Mouse (Mus musculus) midbrain, embryonic 14.5 days (tissue): ENCODE results near the gene Foxb1. TPM values are rescaled to one million over a fixed set of nuclear protein-coding genes. Genes with fewer than 3 reads are reported as not detected.

Experiments used
- ATAC-seq: fragments of 200-750 bp; cut with Nextera tagmentation; 2 replicates; pipeline ENCODE4 v1.8.0; 2017; ENCODE audit warnings: moderate number of reproducible peaks, moderate library complexity; ENCODE audit not compliant: low FRiP score, low TSS enrichment
- DNase-seq: peaks from one replicate; pipeline ENCODE4 v3.0.0-alpha.2; 2015
- H3K27ac ChIP-seq: fragments of 300-500 bp; sonication (generic); replicated peaks from 2 replicates; pipeline ENCODE4 v1.5.1; 2014; ENCODE audit warnings: mild to moderate bottlenecking, low read depth, low read length, moderate library complexity
- H3K27me3 ChIP-seq: fragments of 300-500 bp; sonication (generic); 2 replicates; pipeline ENCODE4 v1.6.1; 2014; ENCODE audit warnings: low read length, control low read depth, mixed read lengths; ENCODE audit not compliant: control insufficient read depth, insufficient read depth
- H3K36me3 ChIP-seq: fragments of 300-500 bp; sonication (generic); 2 replicates; pipeline ENCODE4 v1.6.1; 2014; ENCODE audit warnings: low read length, control low read depth; ENCODE audit not compliant: control insufficient read depth, insufficient read depth
- H3K4me1 ChIP-seq: fragments of 300-500 bp; sonication (generic); 2 replicates; pipeline ENCODE4 v1.6.1; 2014; ENCODE audit warnings: mild to moderate bottlenecking, antibody characterized with exemption, low read length, control low read depth; ENCODE audit not compliant: control insufficient read depth, insufficient read depth
- H3K4me2 ChIP-seq: fragments of 300-500 bp; sonication (generic); 2 replicates; pipeline ENCODE4 v1.6.1; 2014; ENCODE audit warnings: mild to moderate bottlenecking, low read length, moderate library complexity
- H3K4me3 ChIP-seq: fragments of 300-500 bp; sonication (generic); replicated peaks from 2 replicates; pipeline ENCODE4 v1.5.1; 2014; ENCODE audit warnings: low read depth, low read length
- H3K9ac ChIP-seq: fragments of 300-500 bp; sonication (generic); replicated peaks from 2 replicates; pipeline ENCODE4 v1.6.1; 2014; ENCODE audit warnings: mild to moderate bottlenecking, low read length, moderate library complexity
- H3K9me3 ChIP-seq: fragments of 300-500 bp; sonication (generic); 2 replicates; pipeline ENCODE4 v1.6.1; 2016; ENCODE audit warnings: low read length, control low read depth, mixed read lengths; ENCODE audit not compliant: control insufficient read depth
- WGBS: fragments of 180-500 bp; shearing (Covaris S2); extraction: QIAGEN DNeasy Blood & Tissue Kit; methylation state at CpG from one replicate; pipeline ENCODE4 v1.1.7; 2014; 5-methylcytosine and 5-hydroxymethylcytosine counted together
- polyA plus RNA-seq: library from polyadenylated mRNA; unstranded; fragments of >200 nt; fragmentation: Nextera tagmentation; extraction: Ambion mirVana; gene quantifications from 2 replicates; pipeline ENCODE4 v1.2.1, GENCODE M21; 2014

Foxb1 gene
- polyA plus RNA-seq, 1 experiment from 2014 or later = 9.9 TPM

DNA sequence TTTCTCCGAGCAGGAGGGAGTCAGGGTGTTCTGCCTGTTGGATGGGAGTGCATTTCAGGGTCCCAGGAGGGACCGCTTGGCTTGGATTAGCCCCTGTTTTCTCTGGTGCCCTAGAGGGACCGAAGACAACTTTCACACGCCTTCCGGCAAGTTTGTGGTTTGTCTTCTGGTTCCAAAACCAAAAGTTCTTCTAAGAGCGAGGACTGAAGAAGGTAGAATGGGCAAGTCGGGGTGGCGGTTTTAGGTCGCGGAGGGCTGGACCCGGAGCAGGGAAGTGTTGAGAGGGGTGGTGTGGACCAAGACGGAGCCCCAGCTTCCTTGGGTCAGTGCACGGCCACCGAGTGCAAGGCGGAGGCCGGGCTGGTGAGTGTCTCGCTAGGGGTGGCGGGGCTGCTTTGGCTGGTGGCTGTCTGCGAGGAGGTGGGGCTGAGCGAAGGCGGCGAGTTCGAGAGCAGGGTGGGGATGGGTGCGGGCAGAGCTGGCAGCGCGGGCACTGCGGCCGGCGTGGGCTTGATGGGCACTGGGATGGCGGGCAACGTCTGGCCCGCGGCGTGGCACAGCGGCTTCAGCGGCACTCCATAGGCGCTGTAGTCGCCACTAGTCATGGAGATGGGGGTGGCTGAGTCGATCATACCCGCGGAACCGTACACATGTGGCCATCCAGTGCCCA, 1.7 kb downstream of the Foxb1 start:
- peak overlapping the region; percentile 60 for H3K9ac ChIP-seq
- peak overlapping the region; percentile 68 for H3K27ac ChIP-seq
- peak; percentile 37 for DNase-seq
- no peaks in the 10 kb centered on the region for H3K9me3 ChIP-seq
- peak overlapping the region; percentile 39 for H3K4me3 ChIP-seq
- under 1% methylated on average over 42 of the region's 42 CpGs for WGBS
- no peaks in the 10 kb centered on the region for H3K36me3 ChIP-seq
- ATAC-seq = no peak
- H3K4me2 ChIP-seq = peak overlapping the region; percentile 64
- peaks cover 36% of the 10 kb centered on the region for H3K4me1 ChIP-seq
- peaks cover 77% of the 10 kb centered on the region for H3K27me3 ChIP-seq

DNA sequence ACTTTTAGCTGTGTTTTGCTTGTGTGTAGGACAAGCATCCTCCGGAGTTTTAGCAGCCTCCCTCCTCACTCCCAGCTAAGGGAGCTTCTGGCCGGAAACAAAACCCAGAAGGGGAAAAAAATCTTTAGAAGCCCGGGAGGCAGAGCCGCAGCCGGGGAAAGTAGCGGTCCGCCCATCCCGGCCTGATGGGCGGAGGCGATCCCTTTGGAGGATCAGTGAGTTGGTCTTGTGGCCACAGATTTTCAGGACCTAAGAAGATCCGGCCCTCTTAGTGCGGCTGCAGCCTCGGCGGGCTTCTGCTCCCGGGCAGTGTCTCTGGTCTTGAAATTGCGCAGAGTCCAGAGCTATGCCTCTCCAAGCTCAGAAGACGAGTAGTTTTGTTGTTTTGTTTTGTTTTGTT, 2.2 kb downstream of the Foxb1 start:
- no peaks in the 10 kb centered on the region for H3K9me3 ChIP-seq
- no peak for ATAC-seq
- WGBS = 0% methylated on average over 17 of the region's 17 CpGs
- DNase-seq = peak; percentile 57
- H3K27ac ChIP-seq = peak overlapping the region; percentile 63; the same call in 1 of the 2 replicates
- H3K4me1 ChIP-seq = peaks cover 30% of the 10 kb centered on the region
- H3K9ac ChIP-seq = peak overlapping the region; percentile 60
- H3K4me2 ChIP-seq = peak overlapping the region; percentile 64
- peak overlapping the region; percentile 39 for H3K4me3 ChIP-seq
- no peaks in the 10 kb centered on the region for H3K36me3 ChIP-seq
- H3K27me3 ChIP-seq = peaks cover 73% of the 10 kb centered on the region

- Histone ChIP-seq H3K9ac (no peak overlapping the region), H3K4me2 (peak overlapping the region; percentile 64), H3K27me3 (peaks cover 68% of the 10 kb centered on the region), H3K4me1 (peaks cover 27% of the 10 kb centered on the region), H3K36me3 (no peaks in the 10 kb centered on the region), H3K27ac (no peak overlapping the region), H3K9me3 (no peaks in the 10 kb centered on the region), H3K4me3 (peak overlapping the region; percentile 25)
- peak; percentile 17 for DNase-seq
- no peak for ATAC-seq
- 16% methylated on average over 4 of the region's 4 CpGs for WGBS
Measured at GRCm38 (mm10) chr9:69757254-69757653, 3.5 kb downstream of the Foxb1 start.

- DNase-seq = peak; percentile 27
Measured at GRCm38 (mm10) chr9:69756456-69756855, 4.3 kb downstream of the Foxb1 start.

DNA sequence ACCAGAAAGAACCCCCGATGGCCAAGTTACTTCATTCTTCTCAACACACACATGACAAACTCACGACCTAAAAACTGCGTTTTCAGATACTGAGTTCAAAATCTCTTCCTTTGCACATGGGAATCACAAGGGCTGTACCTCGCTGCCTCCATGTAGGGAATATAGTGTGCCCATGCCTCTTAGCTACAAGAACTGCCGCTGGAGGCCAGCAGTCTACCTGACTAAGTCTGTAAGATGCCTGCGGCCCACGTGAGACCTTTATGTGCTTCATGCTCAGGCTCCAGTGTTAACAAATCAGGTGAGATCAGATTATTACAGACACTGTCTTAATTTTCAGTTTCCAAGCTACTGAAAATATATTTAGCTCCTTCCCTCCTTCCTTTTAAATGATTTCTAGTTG, 4.7 kb downstream of the Foxb1 start:
- no peak overlapping the region for H3K9ac ChIP-seq
- peaks cover 60% of the 10 kb centered on the region for H3K27me3 ChIP-seq
- H3K27ac ChIP-seq = peak overlapping the region; percentile 45; the same call in 1 of the 2 replicates
- no peaks in the 10 kb centered on the region for H3K9me3 ChIP-seq
- 26% methylated on average over 7 of the region's 7 CpGs for WGBS
- H3K4me1 ChIP-seq = peaks cover 25% of the 10 kb centered on the region
- ATAC-seq = no peak
- peak; percentile 42 for DNase-seq
- H3K4me3 ChIP-seq = no peak overlapping the region
- peak overlapping the region; percentile 64 for H3K4me2 ChIP-seq
- H3K36me3 ChIP-seq = no peaks in the 10 kb centered on the region

More at GRCm38 (mm10) chr9:69756456-69756855, 4.3 kb downstream of the Foxb1 start:
- Histone ChIP-seq H3K27me3 (peaks cover 64% of the 10 kb centered on the region), H3K9ac (no peak overlapping the region), H3K4me2 (peak overlapping the region; percentile 64), H3K9me3 (no peaks in the 10 kb centered on the region), H3K27ac (no peak overlapping the region), H3K36me3 (no peaks in the 10 kb centered on the region), H3K4me1 (peaks cover 27% of the 10 kb centered on the region), H3K4me3 (no peak overlapping the region)
- 11% methylated on average over 3 of the region's 3 CpGs for WGBS
- ATAC-seq = no peak

- DNase-seq (no peak), ATAC-seq (no peak)
- 13% methylated on average over 5 of the region's 5 CpGs for WGBS
- H3K27ac ChIP-seq = no peak overlapping the region
- H3K9ac ChIP-seq = no peak overlapping the region
- H3K4me3 ChIP-seq = no peak overlapping the region
- H3K36me3 ChIP-seq = no peaks in the 10 kb centered on the region
- H3K4me2 ChIP-seq = peak overlapping the region; percentile 64
- no peaks in the 10 kb centered on the region for H3K9me3 ChIP-seq
- H3K4me1 ChIP-seq = peaks cover 16% of the 10 kb centered on the region; the same call in 1 of the 2 replicates
- peaks cover 51% of the 10 kb centered on the region for H3K27me3 ChIP-seq
Measured at GRCm38 (mm10) chr9:69755157-69755556, 5.6 kb downstream of the Foxb1 start.

DNA sequence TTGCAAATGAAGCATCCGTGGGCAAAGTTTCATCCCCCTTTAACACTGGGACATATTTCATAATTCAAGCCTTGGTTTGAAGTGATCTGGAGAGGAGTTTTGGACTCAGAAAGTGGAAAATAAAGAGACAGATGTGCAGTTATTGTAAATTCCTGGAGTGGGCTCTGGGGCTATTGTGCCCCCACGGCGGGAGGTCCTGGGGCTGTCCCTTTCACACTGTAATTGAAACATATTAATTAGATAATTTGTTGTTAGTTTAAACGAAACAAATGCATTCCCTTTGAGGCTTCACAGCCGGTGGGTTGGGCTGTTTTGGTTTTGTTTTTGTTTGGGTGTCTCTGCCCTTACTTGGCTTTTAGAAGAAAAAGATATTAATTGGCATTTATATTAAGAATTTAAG, 6.0 kb downstream of the Foxb1 start:
- H3K27ac ChIP-seq = no peak overlapping the region
- H3K4me2 ChIP-seq = peak overlapping the region; percentile 64
- peaks cover 46% of the 10 kb centered on the region for H3K27me3 ChIP-seq
- H3K9me3 ChIP-seq = no peaks in the 10 kb centered on the region
- under 1% methylated on average over 5 of the region's 5 CpGs for WGBS
- no peak overlapping the region for H3K9ac ChIP-seq
- peaks cover 12% of the 10 kb centered on the region; the same call in 1 of the 2 replicates for H3K4me1 ChIP-seq
- no peak overlapping the region for H3K4me3 ChIP-seq
- ATAC-seq (no peak), DNase-seq (peak; percentile 26)
- H3K36me3 ChIP-seq = no peaks in the 10 kb centered on the region

DNA sequence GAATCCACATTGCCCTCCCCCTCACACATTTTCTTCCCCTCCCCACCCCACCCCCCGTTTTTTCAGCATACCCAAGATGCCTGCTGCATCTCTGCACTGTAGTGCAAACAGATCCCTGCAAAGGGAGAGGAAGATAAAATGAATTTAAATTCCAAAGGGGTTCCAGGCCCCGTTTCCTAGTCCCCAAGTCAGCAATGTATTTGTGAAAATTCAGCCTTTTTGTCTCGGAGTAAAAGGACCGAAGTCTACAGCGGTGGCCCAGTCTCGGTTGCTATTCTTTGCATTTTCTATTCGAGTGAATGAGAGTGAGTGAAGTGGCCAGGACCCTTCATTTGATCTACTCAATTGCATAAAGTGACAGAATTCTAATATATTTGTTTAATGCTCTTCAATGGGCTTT, 6.4 kb downstream of the Foxb1 start:
- no peak; the same call in 1 of the 2 replicates for ATAC-seq
- DNase-seq = peak; percentile 59
- H3K4me2 ChIP-seq = peak overlapping the region; percentile 64
- H3K27ac ChIP-seq = 0 out of 2 replicates have a peak overlapping the region, but pooled peaks have one; percentile 13
- WGBS = 3% methylated on average over 7 of the region's 7 CpGs
- H3K36me3 ChIP-seq = no peaks in the 10 kb centered on the region
- H3K4me1 ChIP-seq = peaks cover 8% of the 10 kb centered on the region; the same call in 1 of the 2 replicates
- H3K9ac ChIP-seq = no peak overlapping the region
- peaks cover 42% of the 10 kb centered on the region for H3K27me3 ChIP-seq
- no peak overlapping the region for H3K4me3 ChIP-seq
- no peaks in the 10 kb centered on the region for H3K9me3 ChIP-seq

GRCm38 (mm10) chr9:69747971-69748370, 12.8 kb downstream of the Foxb1 start:
- H3K9ac ChIP-seq = no peak overlapping the region
- no peak overlapping the region for H3K4me2 ChIP-seq
- WGBS = 94% methylated on average over 1 of the region's 1 CpGs
- no peaks in the 10 kb centered on the region for H3K36me3 ChIP-seq
- no peak overlapping the region for H3K27ac ChIP-seq
- no peak overlapping the region for H3K4me3 ChIP-seq
- H3K4me1 ChIP-seq = no peaks in the 10 kb centered on the region
- H3K27me3 ChIP-seq = 0 out of 2 replicates have a peak, but pooled peaks cover 4% of the 10 kb centered on the region
- no peak for DNase-seq
- no peaks in the 10 kb centered on the region for H3K9me3 ChIP-seq
- no peak for ATAC-seq
